Mouse (Mus musculus) liver, embryonic 15.5 days (tissue): Measurements from ENCODE around the gene Rab32. TPM values are rescaled to one million over a fixed set of nuclear protein-coding genes. Genes with fewer than 3 reads are reported as not detected.

Source experiments
- polyA plus RNA-seq: library from polyadenylated mRNA; unstranded; fragments of >200 nt; fragmentation: Nextera tagmentation; extraction: Ambion mirVana; gene quantifications from 2 replicates; pipeline ENCODE4 v1.2.1, GENCODE M21; 2015

Rab32 gene
- polyA plus RNA-seq, 1 experiment from 2014 or later: 22.3 TPM

Other genes with a start within 250 kb of the Rab32 start
- gene Adgb, start 85.9 kb downstream of the Rab32 start, polyA plus RNA-seq: 0.39 and 0.50 TPM in 2 replicates
- not detected in 2 replicates for gene Gm10944, start 123.1 kb upstream of the Rab32 start, polyA plus RNA-seq